Mouse (Mus musculus): Measurements from ENCODE around the gene Gm10392.
"Not testable (repeated sequence)": the region's sequence is repeated elsewhere in the genome, so short reads cannot be mapped to it uniquely, and the experiment has no call there.

Gm10392 gene

DNA sequence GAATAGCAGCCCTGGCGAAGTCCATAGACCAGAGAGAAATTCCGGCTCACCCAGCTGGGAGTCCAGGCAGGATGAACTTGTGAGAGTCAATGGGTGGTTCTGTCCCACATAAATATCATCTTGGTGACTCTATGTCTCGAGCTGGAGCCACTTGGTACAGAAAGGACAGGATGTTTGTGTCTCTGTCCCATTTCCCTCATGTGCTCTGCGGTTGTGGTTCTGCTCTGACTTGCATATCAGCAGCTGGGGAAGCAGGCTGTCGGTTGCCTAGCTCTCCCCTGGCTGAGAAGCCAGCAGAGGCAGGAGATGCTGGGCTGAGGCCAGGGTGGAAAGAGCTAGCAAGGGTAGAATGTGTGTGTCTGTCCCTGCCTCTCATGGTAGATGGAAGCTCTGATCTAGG, at the start of gene Gm10392:
Gene Gm10392 (minus strand): TSS at position 156 of the 400 bp plus-strand sequence.
- no peak for DNase-seq (ENCODE audit: low spot score)

DNA sequence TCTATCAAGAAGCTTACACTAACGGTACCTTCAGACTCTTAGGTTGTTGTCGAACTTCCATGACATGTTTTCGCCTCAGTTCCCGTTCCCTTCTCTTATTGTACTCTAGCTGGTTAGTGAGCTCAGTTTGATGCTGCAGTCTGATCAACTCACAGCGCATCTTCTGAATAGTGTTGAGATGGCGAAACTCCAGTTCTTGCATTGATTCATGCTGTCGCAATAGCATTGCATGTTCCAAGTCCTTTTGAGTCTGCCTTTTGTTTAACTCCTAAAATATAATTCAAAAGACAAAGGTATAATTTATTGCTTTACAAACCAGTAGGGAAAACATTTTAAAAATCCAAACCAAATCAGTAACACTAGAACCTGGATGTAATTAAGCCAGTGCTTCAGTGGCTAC, 26.3 kb upstream of the Gm10392 start:
- DNase-seq (ENCODE audit: low spot score) = no peak

DNA sequence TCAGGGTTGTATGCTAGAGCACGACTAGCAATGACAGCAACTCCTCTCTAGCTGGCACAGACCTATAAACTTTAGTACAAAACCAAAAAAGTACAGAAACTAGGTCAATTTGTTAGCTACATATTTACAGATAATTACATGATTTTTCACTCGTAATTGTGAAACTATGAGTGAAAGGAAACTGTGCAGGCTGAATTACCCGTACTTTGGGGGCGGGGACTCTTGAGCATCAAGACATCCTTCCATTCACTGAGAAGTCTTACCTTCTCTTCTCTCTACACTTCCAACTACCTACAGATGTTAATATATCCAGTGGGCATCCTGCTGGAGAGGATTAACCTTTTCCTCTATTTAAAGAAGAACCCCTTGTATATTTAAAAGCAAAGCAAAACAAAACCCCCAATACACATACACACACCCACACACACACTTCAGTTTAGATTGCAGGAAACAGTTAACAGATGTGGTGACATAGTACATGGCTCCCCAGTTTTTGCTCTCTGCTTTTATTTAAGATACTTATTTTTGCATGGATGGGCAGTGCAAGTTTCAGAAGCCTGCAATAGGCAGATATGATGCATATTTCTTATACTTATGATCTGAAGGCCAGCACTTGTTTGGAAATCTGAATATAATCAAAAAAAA, 13.3 kb upstream of the Gm10392 start:
- no peak for DNase-seq (ENCODE audit: low spot score)

DNA sequence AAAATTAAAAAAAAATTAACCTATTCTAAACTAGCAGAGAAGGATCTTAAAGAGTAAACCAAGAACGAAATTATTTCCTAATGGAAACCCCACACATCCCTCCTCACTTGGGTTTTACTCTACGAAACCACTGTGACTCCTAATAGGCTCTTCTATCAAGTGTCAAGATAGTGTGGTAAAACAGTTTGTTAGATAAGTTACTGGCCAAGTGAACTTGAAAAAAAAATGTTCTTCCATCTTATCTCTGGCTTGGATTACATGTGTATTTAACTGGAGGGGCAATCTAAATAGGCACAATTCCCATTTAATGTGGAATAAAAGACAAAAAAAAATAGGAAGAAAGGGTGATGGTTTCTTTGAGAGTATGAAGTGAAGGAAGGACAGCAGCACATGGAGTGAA, 11.9 kb upstream of the Gm10392 start:
- DNase-seq (ENCODE audit: low spot score) = no peak

DNA sequence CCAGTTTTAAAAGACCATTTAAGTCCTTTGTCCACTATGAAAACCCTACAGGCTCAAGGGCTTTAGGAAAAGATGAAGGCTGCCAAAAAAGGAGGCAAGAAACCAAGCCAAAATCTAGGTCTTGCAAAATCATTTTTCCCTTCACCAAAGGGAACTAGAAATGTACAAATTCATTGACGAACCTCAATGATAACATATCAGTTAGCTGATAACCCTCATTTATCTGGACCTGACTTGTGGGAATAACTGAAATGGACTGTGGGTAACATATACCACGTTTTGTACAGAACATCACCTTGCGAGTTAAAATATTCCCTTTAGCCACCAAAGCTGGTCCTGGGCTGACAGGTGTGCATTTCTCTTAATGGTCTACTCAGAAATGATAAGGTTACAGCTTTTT, 10.6 kb upstream of the Gm10392 start:
- no peak for DNase-seq (ENCODE audit: low spot score)

DNA sequence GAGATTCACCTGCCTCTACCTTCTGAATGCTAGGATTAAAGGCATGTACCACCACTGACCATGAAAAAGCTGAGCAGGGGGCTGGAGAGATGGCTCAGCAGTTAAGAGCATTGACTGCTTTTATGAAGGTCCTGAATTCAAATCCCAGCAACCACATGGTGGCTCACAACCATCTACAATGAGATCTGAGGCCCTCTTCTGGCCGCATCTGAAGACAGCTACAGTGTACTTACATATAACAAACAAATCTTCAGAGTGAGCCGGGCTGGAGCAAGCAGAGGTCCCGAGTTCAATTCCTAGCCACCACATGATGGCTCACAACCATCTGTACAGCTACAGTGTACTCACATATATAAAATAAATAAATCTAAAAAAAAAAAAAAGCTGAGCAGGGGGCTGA, 9.4 kb upstream of the Gm10392 start:
- DNase-seq (ENCODE audit: low spot score) = not testable (repeated sequence)

DNA sequence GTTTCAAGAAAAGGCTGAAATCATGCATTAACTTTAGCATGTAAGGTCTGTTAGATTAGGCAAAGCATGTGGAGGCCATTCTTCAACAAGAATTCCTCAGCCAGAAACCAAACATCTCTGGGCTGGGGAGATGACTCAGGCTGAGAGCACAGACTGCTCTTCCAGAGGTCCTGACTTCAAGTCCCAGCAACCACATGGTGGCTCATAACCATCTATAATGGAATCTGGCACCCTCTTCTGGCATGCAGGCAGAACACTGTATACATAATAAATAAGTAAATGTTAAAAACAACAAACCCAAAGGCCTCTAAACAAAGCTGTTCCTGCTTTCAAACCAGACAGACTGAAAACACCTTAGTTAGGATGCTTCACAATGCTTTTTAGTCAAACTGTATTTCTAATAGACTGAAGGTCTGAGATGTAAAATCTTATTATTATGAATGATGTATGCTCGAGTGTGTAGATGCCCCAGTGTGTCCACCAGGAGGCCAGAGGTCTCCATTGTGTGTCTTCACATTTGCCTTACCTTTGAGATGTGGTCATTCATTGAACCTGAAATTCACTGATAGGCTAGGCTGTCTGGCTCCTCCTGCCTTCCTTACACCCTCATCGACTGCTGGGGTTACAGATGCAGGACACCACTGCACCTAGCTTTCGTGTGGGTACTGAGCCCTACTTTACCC, 6.9 kb upstream of the Gm10392 start:
- no peak for DNase-seq (ENCODE audit: low spot score)

DNA sequence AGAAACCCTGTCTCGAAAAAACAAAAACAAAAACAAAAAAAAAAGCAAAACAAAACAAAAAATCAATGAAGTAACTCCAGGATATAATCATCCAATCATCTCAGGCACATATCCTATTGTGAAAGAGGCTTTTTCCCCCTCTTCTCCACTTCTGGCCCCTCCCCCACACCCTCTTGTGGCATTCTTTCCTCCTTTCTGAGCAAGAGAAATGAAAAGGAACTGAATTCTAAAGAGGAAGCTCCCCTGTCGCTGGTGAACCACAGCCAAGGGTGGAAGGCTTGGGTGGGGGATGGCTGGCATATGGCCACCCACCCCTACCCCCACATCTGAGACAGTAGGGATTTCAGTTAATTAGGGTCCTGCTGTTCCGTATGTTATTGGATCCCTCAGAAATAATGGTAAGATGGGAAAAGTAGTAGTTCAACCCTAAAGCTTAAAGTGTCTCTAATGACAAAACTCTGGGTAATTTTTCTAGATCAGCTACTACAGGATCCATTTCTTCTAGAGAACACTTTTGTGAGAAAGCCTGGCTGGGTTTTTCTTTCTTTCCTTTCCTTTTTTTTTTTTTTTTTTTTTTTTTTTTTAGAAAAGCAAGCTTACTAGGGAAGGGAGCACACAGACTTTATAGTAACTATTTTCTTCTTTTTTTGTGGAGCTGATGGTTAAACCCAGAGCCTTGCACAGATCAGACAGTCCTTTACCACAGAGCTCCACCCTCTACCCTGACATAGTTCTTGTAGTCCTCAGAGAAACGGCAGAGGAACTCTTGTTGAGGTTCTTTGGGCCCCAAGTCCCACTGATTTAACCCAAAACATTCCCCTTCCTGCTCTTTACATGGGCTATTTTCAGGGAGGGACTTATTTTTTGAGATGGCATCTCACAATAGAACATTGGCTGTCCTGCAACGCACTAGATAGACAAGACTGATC, 1.9 kb upstream of the Gm10392 start:
- no peak for DNase-seq (ENCODE audit: low spot score)

DNA sequence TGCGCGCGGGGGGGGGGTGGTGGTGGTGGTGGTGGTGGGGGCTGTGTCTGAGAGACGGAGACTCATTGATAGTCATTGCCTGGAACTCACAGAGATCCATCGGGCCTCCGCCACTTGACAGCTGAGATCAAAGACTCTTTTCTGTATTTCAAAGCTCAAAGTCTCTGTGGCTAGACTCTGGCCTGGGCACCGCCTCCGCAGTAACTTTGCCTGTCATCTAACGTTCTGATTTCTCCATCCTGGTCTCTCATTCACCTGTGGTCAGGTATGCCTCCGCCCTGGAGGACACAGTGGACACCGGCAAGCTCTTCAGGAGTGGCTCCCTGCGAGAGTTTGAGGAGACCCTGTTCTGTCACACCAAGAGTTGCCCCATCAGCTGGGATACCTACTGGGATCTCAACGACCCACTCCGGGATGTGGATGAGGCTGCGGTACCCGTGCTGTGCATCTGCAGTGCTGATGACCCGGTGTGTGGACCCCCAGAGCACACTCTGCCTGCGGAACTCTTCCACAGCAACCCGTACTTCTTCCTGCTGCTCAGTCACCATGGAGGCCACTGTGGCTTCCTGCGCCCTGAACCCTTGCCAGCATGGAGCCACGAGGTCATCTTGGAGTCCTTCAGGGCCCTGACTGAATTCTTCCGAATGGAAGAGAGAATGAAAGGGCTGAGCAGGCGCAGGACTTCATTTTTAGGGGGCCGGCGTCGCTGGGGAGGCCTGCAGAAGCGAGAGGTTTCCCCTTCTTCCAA, 773 bp downstream of the Gm10392 start:
- DNase-seq (ENCODE audit: low spot score) = no peak

DNA sequence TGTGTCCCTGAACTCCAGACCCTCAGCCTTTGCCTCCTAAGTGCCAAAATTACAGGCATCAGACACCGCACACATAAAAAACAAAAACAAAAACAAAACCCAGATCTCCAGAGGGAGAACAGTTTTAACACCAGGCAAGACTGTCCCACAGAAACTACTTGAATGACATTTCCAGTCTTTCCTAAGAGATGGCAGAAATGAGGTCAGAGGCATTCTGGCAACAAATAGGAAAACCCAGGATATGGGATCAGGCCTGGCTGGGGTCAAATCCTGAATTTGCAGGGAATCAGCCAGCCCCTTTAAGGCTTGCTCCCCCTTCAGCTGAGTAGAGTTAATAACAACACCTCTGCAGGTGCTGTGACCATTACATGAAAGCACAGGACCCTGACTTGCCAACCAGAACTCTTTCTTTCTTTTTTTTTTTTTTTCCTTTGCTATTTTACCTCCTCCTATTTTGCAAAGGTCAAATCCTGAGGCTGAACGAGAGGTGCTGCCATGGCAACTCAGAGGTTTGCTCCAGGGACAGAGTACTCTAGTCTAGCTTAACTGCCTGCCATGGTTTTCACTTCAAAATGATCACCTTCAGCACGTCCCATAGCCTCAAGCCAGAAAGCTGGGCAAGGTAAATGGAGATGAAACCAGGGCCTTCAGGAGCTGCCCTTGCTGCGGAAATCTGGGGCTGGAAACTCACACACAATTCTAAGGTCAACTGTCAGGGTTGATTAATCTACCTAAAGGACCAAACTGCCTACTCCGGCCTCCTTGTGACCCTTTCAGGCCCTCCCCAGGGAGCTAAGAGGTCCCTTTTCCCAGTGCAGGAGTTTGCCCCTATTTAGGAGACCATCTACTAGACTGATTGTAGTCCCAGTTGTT, 2.2 kb downstream of the Gm10392 start:
- DNase-seq (ENCODE audit: low spot score) = no peak

DNA sequence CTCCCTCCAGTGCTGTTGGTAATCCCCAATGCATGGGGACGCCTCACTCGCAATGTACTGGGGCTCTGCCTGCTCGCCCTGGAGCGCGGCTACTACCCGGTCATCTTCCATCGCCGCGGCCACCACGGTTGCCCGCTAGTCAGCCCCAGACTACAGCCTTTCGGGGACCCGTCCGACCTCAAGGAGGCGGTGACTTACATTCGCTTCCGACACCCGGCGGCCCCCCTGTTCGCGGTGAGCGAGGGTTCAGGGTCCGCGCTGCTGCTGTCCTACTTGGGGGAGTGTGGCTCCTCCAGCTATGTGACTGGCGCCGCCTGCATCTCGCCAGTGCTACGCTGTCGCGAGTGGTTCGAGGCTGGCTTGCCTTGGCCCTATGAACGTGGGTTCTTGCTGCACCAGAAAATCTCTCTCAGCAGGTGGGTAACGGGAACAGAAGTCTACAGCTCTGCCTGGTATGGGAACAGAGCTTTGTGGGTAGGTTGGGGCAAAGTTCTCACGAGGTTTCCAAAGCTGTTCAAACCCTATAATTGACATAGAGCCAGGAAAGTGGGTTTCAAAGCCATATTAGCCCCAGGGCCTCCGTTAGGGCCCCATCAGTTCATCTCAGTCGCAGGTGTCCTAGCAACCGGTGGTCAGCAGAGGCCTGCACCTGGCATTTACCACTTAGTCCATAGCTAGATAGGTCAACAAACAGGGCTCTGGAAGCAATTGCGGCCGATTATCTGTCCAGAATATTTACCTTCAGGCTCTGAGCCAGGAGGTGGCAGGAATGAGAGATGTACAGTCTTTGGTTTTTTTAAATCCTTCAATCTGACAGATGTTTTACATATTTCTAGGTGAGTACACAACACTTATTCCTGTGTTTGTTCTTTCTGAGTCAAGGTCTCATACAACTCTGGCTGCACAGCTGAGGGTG, 3.1 kb downstream of the Gm10392 start, which contains the start of gene Trp53i13:
Gene Trp53i13 (minus strand): TSS at position 344 of the 916 bp plus-strand sequence.
- DNase-seq (ENCODE audit: low spot score) = no peak

DNA sequence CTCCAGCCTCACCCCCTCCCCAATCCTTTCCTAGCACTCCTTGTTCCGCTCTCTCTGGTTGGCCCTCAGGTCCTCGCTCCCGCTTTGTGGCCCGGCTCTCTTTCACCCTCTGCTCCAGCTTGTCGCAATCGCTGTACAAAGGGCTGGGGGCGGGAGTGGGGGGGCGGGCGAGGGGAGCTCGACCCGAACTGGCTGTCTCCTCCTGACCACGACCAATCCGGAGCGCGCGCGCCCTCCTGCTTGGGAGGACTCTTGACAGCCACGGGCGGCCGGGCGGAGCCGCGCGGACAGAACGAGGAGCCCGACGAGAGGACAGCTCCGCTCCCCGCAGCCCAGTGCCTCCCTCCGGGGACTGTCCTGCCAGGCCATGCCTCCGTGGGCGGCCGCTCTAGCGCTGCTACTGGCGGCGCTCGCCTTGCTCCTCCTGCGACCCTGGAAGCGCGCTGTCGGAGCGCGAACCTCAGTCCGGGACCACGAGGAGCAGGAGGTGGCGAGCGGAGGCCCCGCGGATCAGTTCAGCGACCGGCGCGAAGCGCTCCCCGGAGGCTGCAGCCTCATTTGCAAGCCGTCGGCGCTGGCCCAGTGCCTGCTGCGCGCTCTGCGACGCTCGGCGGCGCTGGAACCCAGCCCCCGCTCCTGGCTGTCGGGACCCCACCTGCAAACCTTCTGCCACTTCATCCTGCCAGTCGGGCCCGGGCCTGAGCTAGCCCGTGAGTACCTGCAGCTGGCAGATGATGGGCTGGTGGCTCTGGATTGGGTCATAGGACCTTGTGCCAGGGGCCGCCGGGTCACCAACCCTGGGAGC, 4.0 kb downstream of the Gm10392 start, which contains the start of gene Abhd15:
Gene Abhd15 (plus strand): TSS at position 290 of the 805 bp plus-strand sequence.
- no peak for DNase-seq (ENCODE audit: low spot score)

DNA sequence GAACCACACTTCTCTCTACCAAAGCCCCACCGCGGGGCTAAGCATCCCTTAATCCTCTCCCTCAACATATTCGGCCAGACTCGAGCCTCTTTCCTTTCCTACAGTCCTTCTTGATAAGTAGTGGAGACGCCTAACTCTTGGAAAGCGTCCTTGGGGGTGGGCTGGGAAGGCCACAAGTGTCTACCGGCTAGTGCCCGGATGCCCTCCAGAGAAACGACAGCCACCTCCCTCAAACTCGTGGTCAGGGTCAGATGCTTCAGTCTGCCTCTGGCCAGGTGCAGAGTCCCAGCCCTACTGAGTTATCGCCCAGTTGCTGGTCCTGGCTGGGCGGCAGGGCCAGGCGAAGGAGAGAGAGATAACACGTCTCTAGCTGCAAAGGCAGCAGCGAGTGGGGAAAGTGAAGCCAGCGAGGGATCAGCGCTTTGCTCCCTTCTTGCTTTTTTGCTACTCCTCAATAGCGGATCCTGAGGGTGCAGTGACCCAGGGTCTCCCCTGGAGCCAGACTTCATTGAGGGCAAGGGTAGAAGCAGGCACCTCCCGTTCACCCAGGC, 4.6 kb downstream of the Gm10392 start:
- no peak for DNase-seq (ENCODE audit: low spot score)

DNA sequence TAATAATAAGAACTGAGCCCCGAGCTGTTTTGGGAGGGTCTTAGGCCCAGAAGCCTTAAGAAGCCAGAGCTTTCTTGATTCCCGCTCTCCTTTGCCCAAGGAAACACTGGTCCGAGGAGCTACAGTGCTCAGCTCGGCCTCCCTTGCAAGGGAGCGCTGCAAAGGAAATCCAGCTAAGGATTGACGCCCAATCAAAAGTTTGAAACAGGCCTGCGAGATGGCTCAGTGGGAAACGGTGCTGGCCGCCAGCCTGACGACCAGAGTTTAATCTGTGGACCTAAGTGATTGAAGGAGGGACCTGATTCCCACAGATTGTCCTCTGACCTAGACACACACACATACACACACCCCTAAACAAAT, 5.2 kb downstream of the Gm10392 start:
- no peak for DNase-seq (ENCODE audit: low spot score)

DNA sequence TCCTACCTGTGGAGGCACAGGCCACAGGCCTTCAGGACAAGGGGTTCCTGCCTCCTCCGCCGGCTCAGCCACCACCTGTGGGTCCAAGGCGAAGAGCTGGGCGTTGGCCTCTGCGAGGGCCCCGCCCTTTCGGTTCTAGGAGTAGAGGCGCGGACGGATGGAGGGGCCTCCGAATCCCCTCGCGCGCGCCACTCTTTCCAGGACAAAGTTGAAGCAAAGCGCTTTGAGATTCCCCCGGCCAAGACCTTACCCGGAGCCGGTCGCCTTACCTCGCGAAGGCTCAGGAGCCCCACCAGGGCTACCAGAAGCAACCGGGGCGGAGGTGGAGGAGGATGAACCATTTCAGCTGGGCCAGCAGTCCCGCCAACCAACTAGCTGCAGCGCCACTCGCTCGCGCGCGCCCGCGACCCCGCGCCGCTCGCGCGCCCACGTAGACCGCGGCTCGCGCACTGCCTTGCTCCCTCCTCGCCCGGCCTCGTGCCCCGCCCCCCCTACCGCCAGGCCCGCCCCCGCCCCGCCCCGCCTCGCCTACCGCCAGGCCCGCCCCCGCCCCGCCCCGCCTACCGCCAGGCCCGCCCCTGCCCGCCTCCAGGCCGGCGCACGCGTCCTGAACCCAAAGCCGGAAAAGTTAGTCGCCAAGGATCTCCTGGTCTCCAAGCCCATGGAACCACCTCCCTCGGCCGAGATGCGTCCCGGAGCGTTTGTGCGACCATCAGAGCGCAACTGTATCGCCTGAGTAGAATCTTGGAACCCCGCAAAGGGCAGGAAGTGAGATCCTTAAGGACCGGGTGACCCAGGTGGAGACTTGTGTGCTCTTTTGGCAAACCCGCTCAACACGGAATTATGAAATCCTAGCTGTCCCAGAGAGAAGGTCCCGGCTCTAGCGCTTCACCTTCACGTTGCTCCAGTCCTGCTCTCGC, 5.8 kb downstream of the Gm10392 start:
- DNase-seq (ENCODE audit: low spot score) = peak; percentile 75

DNA sequence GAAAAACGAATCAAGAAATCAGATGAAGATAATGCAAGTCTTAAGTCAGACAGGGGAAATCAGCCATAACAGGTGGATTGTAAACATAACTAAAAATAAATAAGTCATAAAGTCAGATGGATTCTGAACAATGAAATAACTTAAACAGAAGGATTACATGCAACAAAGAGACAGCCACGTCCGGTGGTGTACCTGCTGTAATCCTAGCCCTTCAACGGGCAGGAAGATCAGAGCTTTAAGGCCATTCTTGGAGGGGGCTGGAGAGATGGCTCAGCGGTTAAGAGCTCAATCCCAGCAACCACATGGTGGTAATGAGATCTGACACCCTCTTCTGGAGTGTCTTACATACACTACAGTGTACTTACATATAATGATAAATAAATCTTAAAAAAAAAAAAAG, 7.7 kb downstream of the Gm10392 start:
- no peak for DNase-seq (ENCODE audit: low spot score)

Measured in ovary, postnatal 14 days (tissue).